Mouse (Mus musculus): ENCODE results near the gene Mb21d2.

DNA sequence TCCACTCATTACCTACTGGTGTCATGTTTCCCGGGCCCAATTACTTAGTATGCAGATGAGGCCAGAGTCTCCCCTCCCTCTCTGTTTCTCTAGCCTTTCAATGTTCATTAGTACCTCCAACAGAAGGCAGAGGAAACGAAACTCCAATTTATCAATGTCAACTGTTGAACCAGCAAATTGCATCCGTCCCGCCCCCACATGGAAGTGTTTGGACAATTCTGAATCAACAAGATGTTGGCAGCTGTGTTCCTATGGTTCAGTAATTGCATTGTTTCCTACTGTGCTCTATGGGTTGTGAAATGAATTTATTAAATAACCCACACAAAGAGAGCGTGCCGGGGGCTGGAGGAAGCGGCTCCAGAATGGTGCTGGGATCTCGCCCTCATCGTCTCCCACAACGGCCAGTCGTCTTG, 78.1 kb downstream of the Mb21d2 start:
- no peak for TF ChIP-seq CTCF (IDR thresholded peaks at IDR 0.05; ENCODE audit: low read depth, low read length)
- no peak for TF ChIP-seq POLR2A (IDR thresholded peaks at IDR 0.05; ENCODE audit: insufficient read depth, low read length)
- no peak for TF ChIP-seq EP300 (IDR thresholded peaks at IDR 0.05; ENCODE audit: insufficient read depth, low read depth, low read length)
